Mouse (Mus musculus) liver, adult 2 months (tissue): Measurements from ENCODE around the gene Gm47985.
"Not testable (repeated sequence)": the region's sequence is repeated elsewhere in the genome, so short reads cannot be mapped to it uniquely, and the experiment has no call there.

ENCODE experiments used
- CTCF ChIP-seq: fragments of 200-500 bp; IDR thresholded peaks from 2 replicates; pipeline ENCODE4 v1.5.1; 2011; ENCODE audit warnings: low read depth, low read length, control low read depth
- POLR2A ChIP-seq: fragments of 200-500 bp; IDR thresholded peaks from 2 replicates; pipeline ENCODE4 v1.6.1; 2011; ENCODE audit warnings: low read length, control low read depth; ENCODE audit not compliant: insufficient read depth; ENCODE audit errors: extremely low read depth

DNA sequence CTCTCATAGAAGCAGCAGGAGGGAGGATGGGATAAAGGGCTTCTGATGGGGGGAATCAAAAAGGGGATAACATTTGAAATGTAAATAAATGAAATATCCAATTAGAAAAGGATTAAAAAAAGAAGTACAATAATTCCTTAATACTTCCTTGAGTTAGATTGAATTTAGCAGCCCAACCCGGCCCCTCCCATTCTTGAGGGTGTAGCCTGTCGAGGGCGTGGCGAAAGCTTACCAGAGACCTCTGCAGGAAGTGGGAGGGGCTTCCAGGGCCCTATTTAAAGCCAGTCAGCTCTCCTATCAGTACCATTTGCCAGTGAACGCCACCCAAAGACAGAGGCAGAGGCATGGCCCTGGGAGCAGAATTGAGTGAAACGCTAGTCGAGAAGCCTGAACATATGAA lies at the start of gene Gm47985:
- not testable (repeated sequence) for TF ChIP-seq CTCF, POLR2A
